Mouse (Mus musculus) brain, embryonic 14.5 days (tissue): ENCODE results near the gene Pbxip1. TPM values are rescaled to one million over a fixed set of nuclear protein-coding genes. Genes with fewer than 3 reads are reported as not detected.
A peak's percentile ranks its signal among the peaks of the same experiment; 100 is the strongest.

ENCODE experiments used
- DNase-seq: peaks from one replicate; pipeline ENCODE4 v3.0.0-alpha.2; 2011; ENCODE audit warnings: low read depth
- CTCF ChIP-seq: fragments of 200-500 bp; IDR thresholded peaks from 2 replicates; pipeline ENCODE4 v1.5.1; 2012; ENCODE audit warnings: inconsistent platforms, mild to moderate bottlenecking, moderate library complexity, borderline replicate concordance; ENCODE audit not compliant: insufficient read depth, insufficient read length; ENCODE audit errors: extremely low read depth
- POLR2A ChIP-seq: fragments of 200-500 bp; IDR thresholded peaks from 2 replicates; pipeline ENCODE4 v1.6.1; 2012; ENCODE audit warnings: mild to moderate bottlenecking, inconsistent platforms, borderline replicate concordance; ENCODE audit not compliant: poor library complexity, insufficient read depth, insufficient read length, severe bottlenecking; ENCODE audit errors: extremely low read depth
- polyA plus RNA-seq: library from polyadenylated mRNA; depleted of rRNA; stranded (reverse); fragments of >200 nt; gene quantifications from 2 replicates; pipeline ENCODE4 v1.2.3, GENCODE M21; 2012; rRNA removed

Pbxip1 gene
- polyA plus RNA-seq, 1 experiment, result 13.6 TPM

DNA sequence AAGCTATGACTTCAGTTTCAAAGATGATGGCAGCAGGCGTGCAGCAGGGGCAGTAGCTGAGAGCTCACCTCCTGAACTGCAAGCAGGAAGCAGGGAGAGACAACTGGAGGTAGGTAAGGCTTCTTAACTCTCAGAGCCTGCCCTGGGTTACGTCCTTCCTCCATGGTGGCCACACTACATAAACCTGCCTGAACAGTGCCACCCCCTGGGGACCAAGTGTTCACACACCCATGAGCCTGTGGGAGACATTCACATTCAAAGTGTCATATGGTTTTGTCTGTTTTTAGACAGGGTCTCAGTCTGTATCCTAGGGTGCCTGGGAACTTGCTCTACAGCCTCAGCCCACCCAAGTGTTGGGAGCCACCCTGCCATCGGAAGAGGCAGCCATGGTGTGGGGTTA lies 54.3 kb downstream of the Pbxip1 start:
- TF ChIP-seq CTCF (peak; percentile 9; the same call in 1 of the 2 replicates), POLR2A (no peak)
- DNase-seq, result no peak

DNA sequence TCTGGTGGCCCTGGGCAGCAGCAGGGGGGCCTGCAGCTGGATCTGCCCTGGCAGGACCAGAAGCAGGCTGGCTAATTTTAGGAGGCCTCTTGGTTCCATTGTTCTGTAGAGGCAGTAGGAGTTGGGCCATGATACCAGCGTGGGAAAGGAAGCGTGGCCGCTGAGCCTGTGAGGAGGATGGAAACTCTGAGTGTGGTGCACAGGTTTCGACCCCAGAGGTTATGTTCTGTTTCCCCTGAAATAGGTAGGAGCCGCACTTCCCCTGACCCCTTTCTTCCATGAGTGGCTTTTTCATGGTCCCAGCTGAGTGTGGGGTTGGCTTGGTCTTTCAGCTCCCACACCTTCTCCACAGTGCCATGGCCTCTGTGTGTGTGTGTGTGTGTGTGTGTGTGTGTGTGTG lies 55.1 kb downstream of the Pbxip1 start:
- no peak for DNase-seq
- TF ChIP-seq POLR2A, result no peak

DNA sequence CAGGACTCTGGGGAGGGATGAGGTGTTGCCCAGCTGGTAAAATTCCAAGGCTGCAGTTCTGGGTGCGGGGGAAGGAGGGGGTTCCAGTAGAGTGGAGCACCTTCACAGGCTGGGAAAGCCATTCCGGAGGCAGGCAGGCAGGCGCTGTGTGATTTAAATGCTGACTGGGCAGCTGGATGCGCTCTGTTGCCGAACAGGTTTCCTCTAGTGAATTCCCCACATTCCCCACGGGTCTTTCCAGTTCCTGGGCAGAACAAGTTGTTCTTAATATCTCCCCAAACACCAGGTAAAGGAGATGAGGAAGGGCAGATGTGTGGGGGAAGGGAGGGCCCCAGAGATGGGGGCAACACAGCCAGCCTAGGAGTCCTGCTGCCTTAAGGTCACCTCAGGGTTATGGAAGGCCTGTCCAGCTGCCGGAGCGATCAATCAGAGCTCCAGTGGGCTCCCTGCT lies 56.2 kb downstream of the Pbxip1 start:
- no peak for DNase-seq
- no peak for TF ChIP-seq POLR2A
- no peak for TF ChIP-seq CTCF

DNA sequence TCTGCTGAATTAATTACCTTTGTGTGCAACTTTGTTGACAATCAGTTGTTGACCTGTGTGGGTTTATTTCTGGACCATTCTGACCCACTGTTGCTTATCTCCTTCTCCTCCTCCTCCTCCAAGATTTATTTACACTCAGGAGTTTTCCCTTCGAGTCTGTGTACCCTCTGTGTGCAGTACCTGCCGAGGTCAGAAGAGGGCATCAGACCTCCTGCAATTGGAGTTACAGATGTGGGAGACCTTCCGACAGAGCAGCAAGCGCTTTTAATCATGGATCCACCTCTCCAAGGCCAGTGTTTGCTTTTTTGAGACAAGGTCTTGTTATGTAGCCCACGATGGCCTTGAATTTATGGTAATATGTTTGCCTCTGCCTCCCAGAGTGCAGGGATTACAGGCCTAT lies 58.1 kb downstream of the Pbxip1 start:
- DNase-seq, result no peak
- TF ChIP-seq POLR2A (no peak), CTCF (peak; percentile 29; the same call in 1 of the 2 replicates)

DNA sequence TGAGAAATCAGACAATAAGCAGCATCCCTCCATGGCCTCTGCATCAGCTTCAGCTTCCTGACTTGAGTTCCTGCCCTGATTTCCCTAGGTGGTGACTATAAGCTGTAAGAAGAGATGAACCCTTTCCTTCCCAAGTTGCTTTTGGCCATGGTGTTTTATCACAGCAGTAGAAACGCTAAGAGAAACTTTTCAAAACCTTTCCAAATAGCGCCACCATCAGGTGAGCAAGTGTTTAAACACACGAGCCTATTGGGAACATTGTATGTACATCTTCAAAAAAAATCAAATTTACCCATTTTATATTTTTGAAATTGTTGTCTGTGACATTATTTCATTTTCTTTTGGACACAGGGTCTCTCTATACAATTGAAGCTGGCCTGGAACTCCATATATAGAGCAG lies 59.9 kb downstream of the Pbxip1 start:
- no peak for DNase-seq
- TF ChIP-seq POLR2A (no peak), CTCF (no peak)

DNA sequence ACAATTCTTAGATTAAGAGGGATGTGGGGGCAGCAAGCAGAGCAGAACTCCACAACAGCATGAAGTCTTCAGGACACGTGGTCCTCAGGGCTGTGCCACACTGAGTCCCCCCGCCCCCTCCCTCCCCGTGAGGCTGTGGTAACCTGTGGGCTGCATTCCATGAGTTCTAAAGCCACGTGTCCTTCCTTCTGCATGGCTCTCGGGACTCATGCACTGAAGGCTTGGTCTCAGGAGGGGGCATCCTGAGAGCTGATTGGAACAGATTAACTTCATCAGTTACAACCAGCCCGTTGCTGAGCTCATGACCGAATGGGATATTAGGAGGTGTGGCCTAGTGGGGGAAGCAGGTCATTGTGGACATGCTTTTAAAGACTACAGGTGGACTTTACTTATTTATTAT lies 63.2 kb downstream of the Pbxip1 start:
- TF ChIP-seq CTCF, result no peak
- no peak for DNase-seq

Other genes starting within 250 kb of the Pbxip1 start
- 55.6 and 56.3 TPM in 2 replicates for gene Gba, start 233.8 kb upstream of the Pbxip1 start, polyA plus RNA-seq
- 117 and 168 TPM in 2 replicates for gene Thbs3, start 221.5 kb upstream of the Pbxip1 start, polyA plus RNA-seq
- gene Mtx1, start 209.6 kb upstream of the Pbxip1 start, polyA plus RNA-seq, result 146 and 201 TPM in 2 replicates
- gene Muc1, start 207.6 kb upstream of the Pbxip1 start, polyA plus RNA-seq, result 9.3 and 10.0 TPM in 2 replicates
- 86.7 and 106 TPM in 2 replicates for gene Krtcap2, start 190.7 kb upstream of the Pbxip1 start, polyA plus RNA-seq
- gene Trim46, start 190.4 kb upstream of the Pbxip1 start, polyA plus RNA-seq, result 131 and 144 TPM in 2 replicates
- gene Dpm3, start 177.3 kb upstream of the Pbxip1 start, polyA plus RNA-seq, result 145 and 269 TPM in 2 replicates
- 41.4 and 71.8 TPM in 2 replicates for gene Slc50a1, start 166.1 kb upstream of the Pbxip1 start, polyA plus RNA-seq
- gene Efna1, start 155.6 kb upstream of the Pbxip1 start, polyA plus RNA-seq, result 11.2 and 12.0 TPM in 2 replicates
- gene Efna3, start 113.7 kb upstream of the Pbxip1 start, polyA plus RNA-seq, result 59.4 and 60.3 TPM in 2 replicates
- gene Efna4, start 98.7 kb upstream of the Pbxip1 start, polyA plus RNA-seq, result 12.6 and 22.9 TPM in 2 replicates
- gene Adam15, start 86.7 kb upstream of the Pbxip1 start, polyA plus RNA-seq, result 63.6 and 75.5 TPM in 2 replicates
- gene Dcst2, start 74.7 kb upstream of the Pbxip1 start, polyA plus RNA-seq, result 0.38 and 0.57 TPM in 2 replicates
- 0.04 TPM in 1 of 2 replicates, not detected in the other for gene Dcst1, start 71.5 kb upstream of the Pbxip1 start, polyA plus RNA-seq
- gene Zbtb7b, start 41.9 kb upstream of the Pbxip1 start, polyA plus RNA-seq, result 2.4 and 2.8 TPM in 2 replicates
- 4.6 and 5.2 TPM in 2 replicates for gene Lenep, start 33.9 kb upstream of the Pbxip1 start, polyA plus RNA-seq
- 39.4 and 53.9 TPM in 2 replicates for gene Flad1, start 24.8 kb upstream of the Pbxip1 start, polyA plus RNA-seq
- gene Cks1b, start 18.3 kb upstream of the Pbxip1 start, polyA plus RNA-seq, result 79.8 and 129 TPM in 2 replicates
- 29.5 and 30.2 TPM in 2 replicates for gene Shc1, start 18.3 kb upstream of the Pbxip1 start, polyA plus RNA-seq
- gene Pygo2, start 6.5 kb upstream of the Pbxip1 start, polyA plus RNA-seq, result 71.6 and 90.9 TPM in 2 replicates
- 72.2 and 86.3 TPM in 2 replicates for gene Pmvk, start 17.8 kb downstream of the Pbxip1 start, polyA plus RNA-seq
- 11.5 and 13.8 TPM in 2 replicates for gene Kcnn3, start 83.5 kb downstream of the Pbxip1 start, polyA plus RNA-seq